Mouse (Mus musculus) liver, embryonic 14.5 days (tissue): ENCODE measurements around the gene Rhox3e. TPM values are rescaled to one million over a fixed set of nuclear protein-coding genes. Genes with fewer than 3 reads are reported as not detected.

ENCODE experiments used
- polyA plus RNA-seq, 2 experiments: library from polyadenylated mRNA; depleted of rRNA in 1 of 2; stranded (reverse) in 1 of 2; unstranded in 1 of 2; fragments of >200 nt; fragmentation: Nextera tagmentation in 1 of 2; extraction: Ambion mirVana in 1 of 2; gene quantifications; 2 replicates each; pipeline versions ENCODE4 v1.2.1 to v1.2.3; 2012 to 2014

The Rhox3e gene
- polyA plus RNA-seq, 2 experiments = not detected

Other genes with a start within 250 kb of the Rhox3e start
- gene Rhox3a2, start 162.0 kb upstream of the Rhox3e start, polyA plus RNA-seq (2012; rRNA removed) = not detected in 2 replicates
- not detected in 2 replicates for gene Rhox3a2, start 162.0 kb upstream of the Rhox3e start, polyA plus RNA-seq (2014; fragmentation: Nextera tagmentation; extraction: Ambion mirVana)
- gene Rhox4a2, start 151.2 kb upstream of the Rhox3e start, polyA plus RNA-seq (2012; rRNA removed) = not detected in 2 replicates
- gene Rhox4a2, start 151.2 kb upstream of the Rhox3e start, polyA plus RNA-seq (2014; fragmentation: Nextera tagmentation; extraction: Ambion mirVana) = not detected in 2 replicates
- gene Rhox2b, start 130.0 kb upstream of the Rhox3e start, polyA plus RNA-seq (2012; rRNA removed) = not detected in 2 replicates
- not detected in 2 replicates for gene Rhox2b, start 130.0 kb upstream of the Rhox3e start, polyA plus RNA-seq (2014; fragmentation: Nextera tagmentation; extraction: Ambion mirVana)
- gene Rhox4b, start 109.5 kb upstream of the Rhox3e start, polyA plus RNA-seq (2012; rRNA removed) = not detected in 2 replicates
- gene Rhox4b, start 109.5 kb upstream of the Rhox3e start, polyA plus RNA-seq (2014; fragmentation: Nextera tagmentation; extraction: Ambion mirVana) = not detected in 2 replicates
- not detected in 2 replicates for gene Rhox2c, start 88.3 kb upstream of the Rhox3e start, polyA plus RNA-seq (2012; rRNA removed)
- not detected in 2 replicates for gene Rhox2c, start 88.3 kb upstream of the Rhox3e start, polyA plus RNA-seq (2014; fragmentation: Nextera tagmentation; extraction: Ambion mirVana)
- gene Rhox3c, start 83.4 kb upstream of the Rhox3e start, polyA plus RNA-seq (2012; rRNA removed) = not detected in 2 replicates
- gene Rhox3c, start 83.4 kb upstream of the Rhox3e start, polyA plus RNA-seq (2014; fragmentation: Nextera tagmentation; extraction: Ambion mirVana) = not detected in 2 replicates
- gene Rhox4c, start 61.7 kb upstream of the Rhox3e start, polyA plus RNA-seq (2012; rRNA removed) = not detected in 2 replicates
- not detected in 2 replicates for gene Rhox4c, start 61.7 kb upstream of the Rhox3e start, polyA plus RNA-seq (2014; fragmentation: Nextera tagmentation; extraction: Ambion mirVana)
- gene Rhox2d, start 48.6 kb upstream of the Rhox3e start, polyA plus RNA-seq (2012; rRNA removed) = not detected in 2 replicates
- not detected in 2 replicates for gene Rhox2d, start 48.6 kb upstream of the Rhox3e start, polyA plus RNA-seq (2014; fragmentation: Nextera tagmentation; extraction: Ambion mirVana)
- not detected in 2 replicates for gene Rhox4d, start 27.7 kb upstream of the Rhox3e start, polyA plus RNA-seq (2012; rRNA removed)
- gene Rhox4d, start 27.7 kb upstream of the Rhox3e start, polyA plus RNA-seq (2014; fragmentation: Nextera tagmentation; extraction: Ambion mirVana) = not detected in 2 replicates
- not detected in 2 replicates for gene Rhox2e, start 11.6 kb upstream of the Rhox3e start, polyA plus RNA-seq (2012; rRNA removed)
- not detected in 2 replicates for gene Rhox2e, start 11.6 kb upstream of the Rhox3e start, polyA plus RNA-seq (2014; fragmentation: Nextera tagmentation; extraction: Ambion mirVana)
- gene Rhox4e, start 15.4 kb downstream of the Rhox3e start, polyA plus RNA-seq (2012; rRNA removed) = not detected in 2 replicates
- not detected in 2 replicates for gene Rhox4e, start 15.4 kb downstream of the Rhox3e start, polyA plus RNA-seq (2014; fragmentation: Nextera tagmentation; extraction: Ambion mirVana)
- gene Rhox2f, start 29.4 kb downstream of the Rhox3e start, polyA plus RNA-seq (2012; rRNA removed) = not detected in 2 replicates
- not detected in 2 replicates for gene Rhox2f, start 29.4 kb downstream of the Rhox3e start, polyA plus RNA-seq (2014; fragmentation: Nextera tagmentation; extraction: Ambion mirVana)
- gene Rhox3f, start 39.0 kb downstream of the Rhox3e start, polyA plus RNA-seq (2012; rRNA removed) = not detected in 2 replicates
- not detected in 2 replicates for gene Rhox3f, start 39.0 kb downstream of the Rhox3e start, polyA plus RNA-seq (2014; fragmentation: Nextera tagmentation; extraction: Ambion mirVana)
- gene Rhox4f, start 65.7 kb downstream of the Rhox3e start, polyA plus RNA-seq (2012; rRNA removed) = not detected in 2 replicates
- not detected in 2 replicates for gene Rhox4f, start 65.7 kb downstream of the Rhox3e start, polyA plus RNA-seq (2014; fragmentation: Nextera tagmentation; extraction: Ambion mirVana)
- gene Rhox3g, start 86.6 kb downstream of the Rhox3e start, polyA plus RNA-seq (2012; rRNA removed) = not detected in 2 replicates
- not detected in 2 replicates for gene Rhox3g, start 86.6 kb downstream of the Rhox3e start, polyA plus RNA-seq (2014; fragmentation: Nextera tagmentation; extraction: Ambion mirVana)
- not detected in 2 replicates for gene Rhox2g, start 101.5 kb downstream of the Rhox3e start, polyA plus RNA-seq (2012; rRNA removed)
- gene Rhox2g, start 101.5 kb downstream of the Rhox3e start, polyA plus RNA-seq (2014; fragmentation: Nextera tagmentation; extraction: Ambion mirVana) = not detected in 2 replicates
- gene Rhox4g, start 109.3 kb downstream of the Rhox3e start, polyA plus RNA-seq (2012; rRNA removed) = not detected in 2 replicates
- not detected in 2 replicates for gene Rhox4g, start 109.3 kb downstream of the Rhox3e start, polyA plus RNA-seq (2014; fragmentation: Nextera tagmentation; extraction: Ambion mirVana)
- not detected in 2 replicates for gene Rhox3h, start 126.7 kb downstream of the Rhox3e start, polyA plus RNA-seq (2012; rRNA removed)
- not detected in 2 replicates for gene Rhox3h, start 126.7 kb downstream of the Rhox3e start, polyA plus RNA-seq (2014; fragmentation: Nextera tagmentation; extraction: Ambion mirVana)
- not detected in 2 replicates for gene Rhox2h, start 131.3 kb downstream of the Rhox3e start, polyA plus RNA-seq (2012; rRNA removed)
- not detected in 2 replicates for gene Rhox2h, start 131.3 kb downstream of the Rhox3e start, polyA plus RNA-seq (2014; fragmentation: Nextera tagmentation; extraction: Ambion mirVana)